Mouse (Mus musculus) kidney, postnatal 0 days (tissue): ENCODE data around the gene Hps1. TPM values are rescaled to one million over a fixed set of nuclear protein-coding genes. Genes with fewer than 3 reads are reported as not detected.

Experiments used
- ATAC-seq: fragments of 200-750 bp; cut with Nextera tagmentation; replicated peaks from 2 replicates; pipeline ENCODE4 v1.8.0; 2017; ENCODE audit warnings: low read depth, moderate number of reproducible peaks, moderate TSS enrichment, moderate library complexity; ENCODE audit not compliant: low FRiP score
- DNase-seq: peaks from one replicate; pipeline ENCODE4 v3.0.0-alpha.2; 2016; ENCODE audit warnings: low spot score
- H3K27ac ChIP-seq: fragments of 300-500 bp; sonication (generic); 2 replicates; pipeline ENCODE4 v1.5.1; 2014; ENCODE audit warnings: mild to moderate bottlenecking
- H3K27me3 ChIP-seq: fragments of 300-500 bp; sonication (generic); 2 replicates; pipeline ENCODE4 v1.6.1; 2014; ENCODE audit warnings: low read length, mixed read lengths; ENCODE audit not compliant: insufficient read depth
- H3K36me3 ChIP-seq: fragments of 300-500 bp; sonication (generic); 2 replicates; pipeline ENCODE4 v1.6.1; 2014; ENCODE audit warnings: low read length, mixed read lengths; ENCODE audit not compliant: insufficient read depth
- H3K4me1 ChIP-seq: fragments of 300-500 bp; sonication (generic); replicated peaks from 2 replicates; pipeline ENCODE4 v1.6.1; 2014; ENCODE audit warnings: antibody characterized with exemption, low read length, mixed read lengths; ENCODE audit not compliant: insufficient read depth
- H3K4me2 ChIP-seq: fragments of 300-500 bp; sonication (generic); 2 replicates; pipeline ENCODE4 v1.6.1; 2014; ENCODE audit warnings: mild to moderate bottlenecking, low read length, moderate library complexity, mixed read lengths
- H3K4me3 ChIP-seq: fragments of 300-500 bp; sonication (generic); replicated peaks from 2 replicates; pipeline ENCODE4 v1.5.1; 2014; ENCODE audit warnings: low read depth, low read length
- H3K9ac ChIP-seq: fragments of 300-500 bp; sonication (generic); 2 replicates; pipeline ENCODE4 v1.6.1; 2014; ENCODE audit warnings: low read depth, low read length
- H3K9me3 ChIP-seq: fragments of 300-500 bp; sonication (generic); replicated peaks from 2 replicates; pipeline ENCODE4 v1.6.1; 2016; ENCODE audit warnings: low read length, inconsistent platforms, mixed read lengths
- CTCF ChIP-seq: IDR thresholded peaks from 2 replicates; pipeline ENCODE4 v1.5.1; 2016; ENCODE audit warnings: antibody characterized with exemption, low read depth, mild to moderate bottlenecking, moderate library complexity
- WGBS: fragments of 180-500 bp; shearing (Covaris S2); extraction: QIAGEN DNeasy Blood & Tissue Kit; methylation state at CpG from one replicate; pipeline ENCODE4 v1.1.7; 2014; 5-methylcytosine and 5-hydroxymethylcytosine counted together
- polyA plus RNA-seq: library from polyadenylated mRNA; unstranded; fragments of >200 nt; fragmentation: Nextera tagmentation; extraction: Ambion mirVana; gene quantifications from 2 replicates; pipeline ENCODE4 v1.2.1, GENCODE M21; 2015

The Hps1 gene
- polyA plus RNA-seq, 1 experiment from 2014 or later, result 12.9 TPM

DNA sequence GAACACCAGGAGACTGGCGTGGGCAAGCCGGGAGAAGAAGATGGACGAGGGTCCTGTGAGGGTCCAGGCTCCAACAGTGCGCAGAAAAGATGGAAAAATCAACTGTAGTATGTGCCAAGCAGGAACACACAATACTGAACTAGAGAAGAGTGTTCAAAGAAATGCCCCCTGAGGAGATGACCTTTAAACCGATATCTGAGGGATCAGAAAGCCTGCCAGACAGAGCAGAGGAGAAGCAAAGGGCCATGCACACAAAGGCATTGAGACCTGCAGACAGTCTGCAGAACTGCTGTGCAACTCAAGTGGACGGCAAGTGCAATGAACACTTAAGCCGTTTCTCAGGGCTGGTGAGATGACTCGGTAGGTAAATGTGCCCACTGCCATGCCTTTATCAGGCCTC is 12.4 kb downstream of the Hps1 start:
- Histone ChIP-seq H3K9me3 (no peaks in the 10 kb centered on the region), H3K4me2 (no peak overlapping the region), H3K27me3 (no peaks in the 10 kb centered on the region), H3K4me3 (no peak overlapping the region), H3K36me3 (no peaks in the 10 kb centered on the region), H3K9ac (no peak overlapping the region), H3K27ac (no peak overlapping the region), H3K4me1 (no peaks in the 10 kb centered on the region)
- no peak for DNase-seq
- TF ChIP-seq CTCF, result no peak
- WGBS, result 65% methylated on average over 8 of the region's 8 CpGs
- no peak for ATAC-seq

GRCm38 (mm10) chr19:42764398-42764797 is 15.4 kb downstream of the Hps1 start:
- H3K4me3 ChIP-seq, result no peak overlapping the region
- H3K27ac ChIP-seq, result no peak overlapping the region
- ATAC-seq (no peak), DNase-seq (no peak)
- H3K9ac ChIP-seq, result no peak overlapping the region
- no peaks in the 10 kb centered on the region for H3K4me1 ChIP-seq
- H3K36me3 ChIP-seq, result no peaks in the 10 kb centered on the region
- no peak overlapping the region for H3K4me2 ChIP-seq
- no peaks in the 10 kb centered on the region for H3K9me3 ChIP-seq
- no peaks in the 10 kb centered on the region for H3K27me3 ChIP-seq
- TF ChIP-seq CTCF, result no peak
- 50% methylated on average over 10 of the region's 10 CpGs for WGBS

DNA sequence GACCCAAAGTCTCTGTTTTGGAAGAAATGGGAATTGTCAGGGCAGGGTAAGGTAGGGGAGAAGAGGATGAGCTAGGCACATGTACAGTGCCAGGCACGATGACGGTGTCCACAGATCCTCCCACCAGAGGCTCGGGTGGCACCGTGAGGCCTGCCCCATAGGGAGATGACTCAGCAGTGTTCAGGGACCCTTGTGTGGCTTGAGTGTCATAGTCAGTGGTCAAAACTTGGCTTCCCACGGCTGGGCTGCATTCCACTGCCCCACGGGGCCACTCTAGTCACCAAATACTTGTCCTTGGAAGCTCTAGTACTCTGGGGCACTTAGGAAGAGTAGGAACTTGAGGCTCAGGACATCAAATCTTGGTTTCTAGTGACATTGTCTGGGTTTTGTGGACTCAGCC is 23.1 kb downstream of the Hps1 start:
- 77% methylated on average over 6 of the region's 6 CpGs for WGBS
- Histone ChIP-seq H3K9ac (no peak overlapping the region), H3K4me1 (peaks cover 25% of the 10 kb centered on the region), H3K9me3 (no peaks in the 10 kb centered on the region), H3K27ac (no peak overlapping the region), H3K36me3 (no peaks in the 10 kb centered on the region), H3K4me3 (no peak overlapping the region), H3K27me3 (no peaks in the 10 kb centered on the region), H3K4me2 (no peak overlapping the region)
- ATAC-seq, result no peak
- no peak for DNase-seq
- no peak for TF ChIP-seq CTCF

DNA sequence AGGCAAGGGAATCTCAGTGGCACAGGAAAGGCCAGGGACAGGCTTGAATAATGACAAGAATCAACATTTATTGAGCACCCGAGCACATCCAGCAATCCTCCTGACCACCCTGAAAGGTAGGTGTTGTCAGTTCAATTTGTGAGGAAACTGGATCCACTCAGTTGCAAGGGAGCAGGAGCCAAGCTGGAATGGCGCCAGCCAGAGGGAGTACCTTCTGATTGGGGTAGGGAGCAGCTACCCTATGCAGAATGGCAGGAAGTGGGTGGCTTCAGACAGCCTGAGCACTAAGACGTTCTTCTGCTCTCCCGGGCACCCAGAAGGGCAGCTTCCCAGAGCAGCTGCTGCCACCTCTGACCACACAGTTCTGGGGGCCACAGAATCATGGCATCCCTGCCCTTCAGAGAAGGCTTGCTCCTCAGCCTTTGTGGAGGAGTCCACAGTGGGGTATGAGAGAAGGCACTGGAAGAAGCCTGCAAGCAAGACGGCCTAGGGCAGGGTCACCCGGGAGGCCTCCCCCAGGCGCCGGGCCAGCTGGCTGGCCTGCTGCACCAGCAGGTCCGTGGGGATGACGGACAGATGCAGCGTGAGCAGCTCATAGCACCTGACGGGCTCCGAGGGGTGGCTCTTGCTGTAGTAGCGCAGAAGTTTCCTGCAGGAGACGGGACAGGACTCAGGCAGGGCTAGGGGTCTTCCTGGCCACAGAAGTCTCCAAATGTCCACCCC is 24.5 kb downstream of the Hps1 start:
- ATAC-seq, result no peak
- Histone ChIP-seq H3K4me1 (peaks cover 29% of the 10 kb centered on the region), H3K27ac (no peak overlapping the region), H3K36me3 (no peaks in the 10 kb centered on the region), H3K9me3 (no peaks in the 10 kb centered on the region), H3K4me3 (no peak overlapping the region), H3K4me2 (no peak overlapping the region), H3K27me3 (no peaks in the 10 kb centered on the region), H3K9ac (no peak overlapping the region)
- 46% methylated on average over 15 of the region's 15 CpGs for WGBS
- no peak for DNase-seq
- no peak for TF ChIP-seq CTCF

DNA sequence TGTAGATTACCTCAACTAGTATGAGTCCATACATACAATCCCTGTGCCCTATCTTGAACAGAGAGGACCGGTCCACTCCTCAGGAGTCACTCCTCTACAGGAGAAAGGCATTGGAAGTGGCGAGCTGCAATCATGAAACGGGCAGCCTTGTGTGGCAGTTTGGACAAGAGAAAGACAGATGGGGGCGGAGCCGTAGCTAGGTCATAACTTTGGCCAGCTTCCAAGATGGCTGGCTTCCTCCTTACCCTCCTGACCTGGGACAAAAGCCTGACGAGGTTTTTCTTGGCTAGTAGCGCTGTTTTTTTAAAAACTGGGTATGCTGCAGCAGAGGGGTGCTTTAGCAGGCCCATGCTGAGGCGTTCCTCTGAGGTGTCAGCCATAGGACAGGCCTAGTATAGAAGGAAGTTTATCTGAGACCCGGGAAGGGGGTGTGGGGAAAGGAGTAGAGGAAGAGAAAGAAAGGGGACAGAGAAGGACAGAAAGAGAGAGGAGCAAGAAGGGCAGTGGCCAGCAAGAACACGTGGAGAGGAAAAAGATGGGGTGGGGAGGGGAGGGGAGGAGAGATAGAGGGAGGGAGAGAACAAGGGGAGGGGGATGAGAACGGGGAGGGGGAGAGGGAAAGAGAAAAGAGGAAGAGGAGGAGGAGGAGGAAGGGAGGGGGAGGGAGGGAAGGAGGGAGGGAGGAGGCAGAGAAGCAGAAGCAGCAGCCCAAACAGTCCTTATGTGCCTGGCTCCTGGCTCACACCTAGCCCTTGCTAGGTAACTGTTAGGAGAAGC is 26.4 kb downstream of the Hps1 start:
- H3K27ac ChIP-seq, result peak overlapping the region; percentile 94
- ATAC-seq, result peak; percentile 55
- peaks cover 29% of the 10 kb centered on the region for H3K4me1 ChIP-seq
- no peaks in the 10 kb centered on the region for H3K36me3 ChIP-seq
- H3K4me2 ChIP-seq, result peak overlapping the region; percentile 61
- 16% methylated on average over 11 of the region's 11 CpGs for WGBS
- no peak for TF ChIP-seq CTCF
- peak overlapping the region; percentile 71; the same call in 1 of the 2 replicates for H3K9ac ChIP-seq
- H3K4me3 ChIP-seq, result peak overlapping the region; percentile 30; the same call in 1 of the 2 replicates
- H3K9me3 ChIP-seq, result no peaks in the 10 kb centered on the region
- no peaks in the 10 kb centered on the region for H3K27me3 ChIP-seq
- DNase-seq, result peak; percentile 84

DNA sequence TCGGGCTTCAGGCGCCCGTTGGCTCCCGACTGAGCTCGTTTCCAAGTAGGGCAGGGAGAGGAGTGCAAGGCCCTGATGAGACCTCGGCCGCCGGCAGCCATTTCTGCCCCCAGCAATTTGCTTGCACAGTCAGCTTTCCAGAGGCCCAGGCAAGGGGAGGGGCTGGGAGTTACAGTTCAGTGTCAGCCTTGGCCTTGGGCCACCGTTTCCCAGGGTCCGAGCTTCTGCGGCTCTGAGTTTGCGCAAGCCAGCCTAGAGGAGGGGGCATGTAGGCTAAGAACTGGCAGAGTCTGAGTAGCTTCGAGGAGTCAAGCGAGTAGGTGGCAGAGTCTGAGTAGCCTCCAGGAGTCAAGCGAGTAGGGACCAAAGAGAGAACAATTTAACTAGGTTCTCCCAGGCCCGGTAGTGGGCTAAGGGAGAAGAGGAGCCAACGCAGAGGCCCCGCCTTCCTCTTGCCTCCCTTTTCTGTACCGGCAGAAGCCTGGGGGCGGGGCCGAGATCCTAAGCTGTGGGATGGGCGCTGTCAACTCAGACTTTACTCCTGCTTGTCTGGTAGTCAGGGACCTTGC is 27.3 kb downstream of the Hps1 start, which contains the start of gene Pyroxd2:
Gene Pyroxd2 (minus strand): TSS at position 413 of the 569 bp plus-strand sequence.
- ATAC-seq (peak; percentile 85), DNase-seq (peak; percentile 97)
- Histone ChIP-seq H3K27me3 (no peaks in the 10 kb centered on the region), H3K4me1 (peaks cover 29% of the 10 kb centered on the region), H3K4me3 (peak within 1 kb of the TSS; percentile 30), H3K4me2 (peak within 1 kb of the TSS; percentile 61), H3K27ac (peak within 1 kb of the TSS; percentile 94), H3K9ac (peak within 1 kb of the TSS; percentile 71), H3K9me3 (no peaks in the 10 kb centered on the region), H3K36me3 (no peaks in the 10 kb centered on the region)
- no peak for TF ChIP-seq CTCF
- WGBS, result 3% methylated on average over 20 of the region's 22 CpGs
